Mouse (Mus musculus) cortical plate, adult 2 months (tissue): ENCODE measurements around the gene Olfr6.

Source experiments
- CTCF ChIP-seq: fragments of 200-500 bp; IDR thresholded peaks from 2 replicates; pipeline ENCODE4 v1.5.1; 2011; ENCODE audit warnings: mild to moderate bottlenecking, control low read depth, low read length; ENCODE audit not compliant: insufficient read depth; ENCODE audit errors: extremely low read depth
- POLR2A ChIP-seq: fragments of 200-500 bp; IDR thresholded peaks from 2 replicates; pipeline ENCODE4 v1.6.1; 2011; ENCODE audit warnings: mild to moderate bottlenecking, low read length, control low read depth; ENCODE audit not compliant: insufficient read depth; ENCODE audit errors: extremely low read depth

DNA sequence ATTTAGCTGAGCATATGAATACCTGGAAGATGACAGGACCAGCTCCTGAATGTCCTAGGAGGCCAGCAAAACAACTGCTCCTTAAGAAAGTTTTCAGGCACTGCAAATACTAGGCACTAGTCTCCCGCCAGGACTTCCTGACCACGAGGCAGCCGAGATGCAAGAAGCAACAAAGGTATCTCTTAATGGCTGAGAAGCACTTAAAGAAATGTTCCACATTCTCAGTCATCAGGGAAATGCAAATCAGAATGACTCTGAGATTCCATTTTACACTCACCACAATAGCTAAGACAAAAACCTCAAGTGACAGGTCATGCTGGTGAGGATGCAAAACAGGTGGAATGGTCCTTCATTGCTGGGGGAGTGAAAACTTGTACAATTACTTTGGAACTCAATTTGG lies 21.5 kb upstream of the Olfr6 start:
- TF ChIP-seq CTCF: no peak
- TF ChIP-seq POLR2A: no peak
